Comparison of ENCODE assay signal across 8 mouse cellular contexts in genomic region chr2:93131825-93132623, GRCm38 (mm10). TPM values are rescaled to one million over a fixed set of nuclear protein-coding genes. Genes with fewer than 3 reads are reported as not detected.
A peak's percentile ranks its signal among the peaks of the same experiment; 100 is the strongest.
DNase-seq lines count a peak whose midpoint lies in the region; ATAC-seq lines count a peak whose summit lies in the region.

No protein-coding gene starts in this region.

- ATAC-seq in inflammation-experienced regulatory T-cells, adult 6 months, result peak; percentile 82

- intact Hi-C loops in left cerebral cortex, postnatal 10 days (cut with DNase I), result no loop called here

- DNase-seq in left cerebral cortex, postnatal 10 days (ENCODE audit: extremely low spot score in 1 of 2, low spot score in 2 of 2), result peak; percentile 21 to 57
- DNase-seq in left cerebral cortex, adult 18-20 months (ENCODE audit: low spot score in 2 of 2), result no peak
- peak; percentile 66 for DNase-seq in NIH3T3 (ENCODE audit: low read depth)
- DNase-seq in gastrocnemius, adult 18-20 months (ENCODE audit: low spot score), result peak; percentile 88
- peak; percentile 81 to 89 for DNase-seq in lung, postnatal 4 days
- peak; percentile 53 to 68 for DNase-seq in thymus, postnatal 36 days
- DNase-seq in cerebellum, adult 9-11 months, result no peak

RNA-seq across cellular contexts. Expression of gene Trp53i11, which starts 55.3 kb away (rescaled TPM):
- 10 to 100 TPM; 46.0 to 50.7 TPM for total RNA-seq in left cerebral cortex, postnatal 10 days (2021)
- 100 to 1,000 TPM; 112 to 128 TPM for total RNA-seq in left cerebral cortex, adult 18-20 months (2021)
- total RNA-seq in gastrocnemius, adult 18-20 months (2021), result 1 to 10 TPM; 3.9 to 4.5 TPM
- 10 to 100 TPM; 45.1 to 68.3 (median 47.4) TPM for polyA plus RNA-seq in inflammation-experienced regulatory T-cells, adult 6 months (2017; shearing (Covaris generic))

Comparison
In these comparisons a context has a peak if more than half of its experiments do, and no peak if none do; other contexts are left out.
1. DNase-seq: peak in left cerebral cortex, postnatal 10 days (2 of 2), NIH3T3 (single experiment), gastrocnemius, adult 18-20 months (single experiment), lung, postnatal 4 days (2 of 2) and thymus, postnatal 36 days (2 of 2); none in left cerebral cortex, adult 18-20 months (0 of 2) and cerebellum, adult 9-11 months (single experiment).
2. RNA of gene Trp53i11, which starts 55.3 kb away (total RNA-seq): 112 to 128 TPM in left cerebral cortex, adult 18-20 months and 46.0 to 50.7 TPM in left cerebral cortex, postnatal 10 days; 3.9 to 4.5 TPM in gastrocnemius, adult 18-20 months; every median in the first group is over 4 times any median in the second.